Mouse (Mus musculus) heart, postnatal 36 days (tissue): Measurements from ENCODE around the gene Morf4l1. TPM values are rescaled to one million over a fixed set of nuclear protein-coding genes. Genes with fewer than 3 reads are reported as not detected.

Source experiments
- DNase-seq, 2 experiments: peaks; one replicate each; pipeline ENCODE4 v3.0.0; 2021 to 2022
- intact Hi-C: fragments of 180-260 bp; cut with DNase I; formaldehyde crosslinking; loops from one replicate; pipeline ENCODE4 v1.15.1; 2025
- total RNA-seq, 2 experiments: library from RNA; stranded (reverse); gene quantifications; 2 replicates each; pipeline ENCODE4 v1.2.3; 2021

Gene Morf4l1
- 100 to 1,000 TPM; 254 to 268 TPM for total RNA-seq

DNA sequence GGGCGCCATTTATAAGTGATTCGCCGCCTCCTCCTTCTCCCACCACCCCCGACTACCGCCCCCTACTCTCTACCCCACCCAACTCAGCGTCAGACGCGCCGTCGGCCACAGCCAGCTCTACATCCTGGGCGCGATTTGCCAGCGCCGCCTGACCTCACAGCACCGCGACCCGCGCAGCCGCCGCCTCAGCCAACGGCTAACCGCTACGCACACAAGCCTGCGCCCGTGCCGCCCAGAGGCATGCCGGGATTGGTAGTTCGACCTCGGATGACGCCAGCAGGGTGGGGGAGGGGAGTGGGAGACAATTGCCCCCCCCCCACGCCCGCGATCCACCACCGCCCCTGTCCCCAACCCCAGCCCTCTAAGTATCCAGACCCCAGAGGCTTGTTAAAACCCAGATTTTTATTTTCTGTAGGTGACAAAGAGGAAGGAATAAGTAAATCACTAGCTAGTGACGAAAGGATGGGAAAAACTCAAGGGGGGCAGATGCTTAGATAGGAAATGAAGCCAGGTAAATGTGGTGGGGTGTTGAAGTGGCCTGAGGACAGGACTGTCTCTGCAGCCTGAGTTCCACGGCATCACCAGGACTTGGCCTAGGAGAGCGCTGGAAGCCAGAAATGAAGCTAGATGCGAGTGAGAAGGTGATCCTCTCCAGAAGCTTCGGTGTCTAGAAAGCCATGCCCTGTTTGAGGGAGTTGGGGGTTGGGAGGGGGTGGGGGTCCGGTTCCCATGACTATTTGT lies at the start of gene Morf4l1:
Gene Morf4l1, minus strand, starts transcription at position 208 of the 741 bp plus-strand sequence.
- peak; percentile 93 to 94 for DNase-seq
- intact Hi-C loops: loop anchor here (1.0 to 10.0 kb wide), 2 partner anchors 9 to 410 kb away; partner anchors contain the start of gene Tmed3

DNA sequence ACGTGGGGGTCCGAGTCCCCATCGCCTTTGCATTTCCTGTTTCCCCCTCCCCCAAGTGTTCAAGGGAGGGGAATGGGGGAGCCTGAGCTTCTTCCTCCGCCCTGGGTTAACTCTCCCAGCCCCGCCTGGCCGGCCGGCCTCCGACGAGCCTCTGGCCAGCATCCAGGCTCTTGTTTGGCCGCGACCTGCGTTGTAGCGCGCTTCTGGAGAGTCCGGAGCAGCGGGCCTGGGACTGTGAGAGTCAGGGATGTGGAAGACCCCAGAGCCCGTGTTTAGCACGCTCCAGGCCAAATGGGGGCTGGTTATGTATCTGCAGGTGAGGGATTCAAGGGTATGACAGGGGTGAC lies 49.1 kb upstream of the Morf4l1 start:
- intact Hi-C loops: loop anchor here (2.0 kb wide), 3 partner anchors 19 to 37 kb away; no protein-coding TSS in a partner anchor
- peak; percentile 71 to 77 for DNase-seq

DNA sequence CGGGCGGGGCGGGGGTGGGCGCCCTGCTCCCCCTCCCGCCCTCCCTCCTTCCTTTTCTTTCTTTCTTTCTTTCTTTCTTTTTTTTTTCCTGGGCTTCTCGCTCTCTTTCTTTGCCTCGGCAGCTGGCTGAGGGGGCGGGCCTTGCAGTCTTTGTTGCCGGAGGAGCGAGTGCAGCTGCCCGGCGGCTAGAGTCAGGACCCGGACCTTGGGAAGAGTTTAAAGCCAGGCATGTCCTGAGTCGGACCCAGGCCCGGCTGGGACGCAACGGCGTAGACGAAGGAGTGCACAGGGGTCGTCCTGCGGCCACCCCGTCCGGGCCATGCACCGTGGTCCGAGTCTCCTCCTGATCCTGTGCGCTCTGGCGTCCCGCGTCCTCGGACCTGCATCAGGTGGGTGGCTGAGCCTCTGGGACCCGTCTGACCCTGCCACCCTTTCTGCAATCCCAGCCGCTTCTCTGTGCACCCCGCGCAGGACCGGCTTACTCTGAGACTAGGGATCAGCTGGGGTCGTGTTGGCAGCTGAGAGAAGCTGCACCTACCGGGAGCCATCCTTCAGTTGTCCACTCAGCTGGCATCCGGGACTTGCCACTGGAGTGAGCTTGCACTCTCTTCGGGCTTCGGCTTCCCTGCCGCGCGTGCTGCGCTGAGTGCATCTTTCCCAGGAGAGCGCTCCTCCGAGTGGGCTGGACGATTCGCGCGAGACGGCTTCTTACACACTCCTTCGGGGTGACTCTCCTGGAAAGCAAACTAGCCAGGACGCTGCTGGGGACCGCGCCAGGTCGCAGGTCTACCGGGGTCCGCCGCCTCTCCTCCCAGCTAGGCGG lies 48.6 kb upstream of the Morf4l1 start, which contains the start of gene Adamts7:
Gene Adamts7, plus strand, starts transcription at position 144 of the 823 bp plus-strand sequence.
- intact Hi-C loops: loop anchor here (2.0 kb wide), 2 partner anchors 32 to 36 kb away; no protein-coding TSS in a partner anchor
- DNase-seq: peak; percentile 53 to 68

DNA sequence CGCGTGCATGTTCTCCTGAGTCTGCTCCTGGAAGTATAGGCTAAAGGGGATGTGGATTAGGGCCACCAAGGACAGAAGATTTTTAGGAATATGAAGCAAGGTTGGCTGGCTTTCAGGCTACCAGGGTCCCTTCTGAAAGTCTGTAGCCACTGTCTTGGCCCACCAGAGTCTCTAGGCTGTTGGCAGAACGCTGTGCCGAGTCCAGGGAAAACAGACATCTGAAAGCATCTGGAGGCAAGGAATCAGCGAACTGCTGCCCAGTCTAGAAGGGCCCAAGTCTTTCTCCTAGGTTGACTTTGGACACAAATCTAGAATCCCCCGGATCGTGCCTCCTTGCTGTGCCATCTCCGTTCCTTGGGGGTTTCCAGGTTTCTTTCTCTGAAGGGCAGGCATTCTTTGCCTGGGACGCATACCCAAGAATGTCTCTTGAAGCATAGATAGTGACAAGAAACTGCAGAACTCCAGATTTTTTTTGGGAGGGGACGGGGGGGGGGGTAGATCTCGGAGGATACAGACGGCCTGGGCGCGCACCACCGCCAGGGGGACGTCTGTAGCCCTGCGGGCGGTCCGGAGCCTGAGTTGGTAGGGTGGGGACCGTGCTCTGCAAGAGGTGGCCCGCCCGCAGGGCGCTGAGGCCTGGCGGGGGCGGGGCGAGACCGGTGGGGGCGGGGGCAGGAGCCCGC lies 47.8 kb upstream of the Morf4l1 start:
- intact Hi-C loops: loop anchor here (2.0 kb wide), 2 partner anchors 32 to 36 kb away; no protein-coding TSS in a partner anchor
- DNase-seq: peak; percentile 73 to 77

DNA sequence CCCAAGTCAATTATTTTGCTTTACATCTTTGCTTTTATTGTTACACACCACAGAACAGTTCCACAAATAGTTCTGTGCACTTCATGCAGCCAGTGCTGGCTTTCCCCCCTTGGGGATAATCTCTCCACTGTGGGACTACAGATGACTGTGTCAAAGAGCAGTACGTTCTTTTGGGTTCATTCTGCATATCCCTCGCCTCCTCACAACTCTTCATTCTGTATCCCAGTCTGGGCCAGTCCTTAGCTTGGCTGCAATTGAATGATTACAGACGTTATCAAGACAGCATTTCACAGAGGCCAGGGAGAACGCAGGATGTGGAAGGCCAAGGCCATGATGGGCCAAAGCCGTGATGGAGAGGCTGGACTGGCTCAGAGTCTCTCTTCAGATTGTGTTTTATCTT lies 32.3 kb upstream of the Morf4l1 start:
- intact Hi-C loops: no loop called here
- no peak for DNase-seq

DNA sequence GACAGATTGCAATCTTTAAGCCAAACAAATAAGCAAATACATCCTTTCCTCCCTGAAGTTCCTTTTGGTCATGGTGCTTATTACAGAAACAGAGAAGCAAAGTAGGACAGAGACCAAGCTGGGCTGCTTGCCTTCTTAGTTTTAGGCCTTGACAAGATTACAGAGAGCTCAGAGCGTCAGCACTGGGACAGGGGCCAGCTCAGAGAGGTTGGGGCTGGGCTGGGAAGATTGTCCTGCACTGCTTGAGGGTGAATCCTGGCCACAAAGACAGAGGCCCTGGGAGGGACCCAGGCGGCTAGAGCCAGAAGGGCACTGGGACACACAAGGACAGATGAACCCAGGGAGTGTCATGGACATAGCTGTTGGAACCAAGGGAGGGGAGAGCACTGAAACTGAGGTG lies 31.2 kb upstream of the Morf4l1 start:
- DNase-seq: peak; percentile 61 to 65
- intact Hi-C loops: no loop called here

DNA sequence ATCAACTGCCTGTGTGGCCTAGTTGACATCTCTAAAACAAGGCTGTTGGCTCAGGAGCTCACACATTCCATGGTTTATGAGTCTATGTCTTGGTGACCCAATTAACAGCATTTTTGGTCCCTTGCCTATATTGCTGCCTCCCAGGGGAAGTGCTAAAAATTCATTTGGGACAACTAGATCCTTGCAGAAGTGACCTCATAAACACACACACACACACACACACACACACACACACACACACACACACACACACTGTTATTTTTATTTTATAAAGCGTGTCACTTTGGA lies 22.0 kb upstream of the Morf4l1 start:
- no peak for DNase-seq
- intact Hi-C loops: no loop called here

DNA sequence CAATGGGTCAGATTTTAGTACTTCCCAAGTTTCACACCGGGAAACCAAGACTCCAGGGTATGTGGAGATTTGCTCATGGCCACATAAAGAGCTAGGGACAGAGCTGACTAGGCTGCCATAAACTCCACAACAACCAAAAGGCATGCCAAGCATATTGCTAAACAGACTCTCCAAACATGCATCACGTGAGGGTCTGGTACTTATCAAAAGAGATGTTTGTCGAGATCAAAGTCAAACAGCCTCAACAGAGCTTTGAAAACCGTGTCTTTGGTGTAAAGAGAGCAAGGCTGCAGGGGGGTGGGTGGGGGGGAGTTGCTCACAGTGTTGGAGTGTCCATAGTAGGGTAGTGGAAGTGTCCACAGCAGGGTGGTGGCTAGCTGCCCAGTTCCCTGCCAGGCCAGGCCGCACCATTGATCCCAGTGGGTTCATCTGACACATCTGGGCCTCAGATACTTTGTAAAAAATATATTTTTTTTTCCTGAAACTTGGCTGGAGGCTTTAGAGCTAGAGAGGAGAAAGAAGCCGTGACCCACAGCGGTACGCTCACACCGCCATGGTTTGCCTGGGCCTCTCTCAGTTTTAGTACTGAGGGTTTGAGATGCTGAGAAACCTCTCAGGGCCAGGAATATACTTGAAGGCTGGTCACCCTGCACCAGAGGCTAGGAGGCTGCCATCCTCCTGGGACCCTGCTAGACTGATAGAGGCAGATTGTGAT lies 21.5 kb upstream of the Morf4l1 start:
- no peak for DNase-seq
- intact Hi-C loops: no loop called here

DNA sequence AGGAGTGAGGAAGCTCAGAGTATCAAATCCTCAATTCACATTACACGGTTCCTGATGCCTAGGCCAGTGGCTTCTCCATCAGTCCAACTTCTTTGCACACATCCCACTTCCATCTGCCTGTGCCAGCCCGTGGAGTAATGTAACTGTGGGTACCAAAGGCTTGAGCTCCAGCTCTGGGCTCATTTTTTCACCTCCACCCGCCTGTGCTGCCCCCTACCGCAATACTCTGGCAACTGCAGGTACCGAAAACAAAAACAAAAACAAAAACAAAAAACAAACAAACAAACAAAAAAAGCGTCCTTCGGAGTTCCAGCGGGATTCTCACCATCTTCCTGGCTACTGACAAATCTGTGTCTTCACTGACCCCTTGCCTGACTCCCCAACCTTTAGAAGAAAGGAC lies 20.9 kb upstream of the Morf4l1 start:
- intact Hi-C loops: no loop called here
- DNase-seq: no peak

DNA sequence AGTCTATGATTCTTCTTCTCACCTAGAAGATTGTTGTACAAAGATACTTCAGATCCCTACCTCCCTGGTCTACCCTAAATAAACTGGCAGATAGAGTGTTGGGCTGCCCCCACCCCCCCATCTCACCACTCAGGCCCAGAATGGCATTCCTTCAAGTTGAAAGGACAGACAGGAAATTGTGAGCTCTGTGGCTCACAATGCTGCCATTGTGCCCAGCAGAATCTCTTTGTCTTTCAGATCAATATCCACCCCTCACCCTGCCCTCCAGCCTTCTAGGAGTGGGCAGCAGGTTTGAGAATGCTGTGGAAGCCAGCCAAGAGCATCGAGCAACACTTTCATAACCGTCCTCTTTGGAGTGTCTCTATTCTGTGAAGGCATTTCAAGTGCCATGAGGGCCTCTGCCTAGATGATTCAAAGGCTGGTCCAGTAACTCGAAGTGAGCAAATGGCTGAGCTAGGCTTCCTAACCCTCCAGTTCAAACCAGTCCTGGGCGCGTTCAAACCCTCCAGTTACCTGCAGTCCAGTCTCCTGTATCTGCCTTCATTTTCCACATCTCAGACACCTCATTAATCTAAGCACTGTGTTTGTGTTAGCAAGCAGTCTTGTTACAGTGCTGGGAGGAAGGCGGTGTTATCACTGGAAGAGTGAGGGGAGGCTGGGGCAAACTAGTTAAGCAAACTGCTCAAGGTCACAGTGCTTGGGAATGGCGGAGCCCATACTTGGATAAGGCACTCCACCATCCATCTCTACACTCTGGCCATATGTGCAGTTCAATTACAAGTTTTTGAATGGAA lies 19.2 kb upstream of the Morf4l1 start:
- no peak for DNase-seq
- intact Hi-C loops: no loop called here

DNA sequence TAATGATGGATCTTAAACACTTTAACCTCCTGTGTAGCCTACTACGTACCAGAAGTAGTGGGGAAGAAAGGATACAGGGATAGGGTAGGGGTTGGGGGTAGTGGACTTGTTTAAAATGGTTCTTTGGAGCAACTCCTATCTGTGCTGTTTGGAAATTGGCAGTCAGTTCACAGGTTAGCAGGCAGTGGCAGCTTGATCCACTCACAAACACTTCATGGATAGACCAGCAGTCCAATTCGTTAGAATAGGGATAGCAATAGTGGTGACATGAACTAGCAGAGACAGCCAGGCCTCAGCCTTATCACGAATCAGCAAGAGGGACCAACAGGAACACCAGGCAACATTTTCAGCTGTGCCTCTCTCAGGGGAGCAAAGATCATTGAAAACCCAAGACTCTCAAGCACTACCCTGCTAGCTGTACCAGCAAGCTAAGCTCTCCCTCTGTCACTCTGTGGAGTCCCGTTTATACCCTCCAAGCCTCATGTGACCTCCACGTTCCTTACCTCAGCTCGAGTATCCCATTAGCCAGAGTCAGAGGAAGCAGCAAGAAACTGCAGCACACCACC lies 14.1 kb upstream of the Morf4l1 start:
- intact Hi-C loops: loop anchor here (5.0 kb wide), 1 partner anchor 69 kb away; no protein-coding TSS in a partner anchor
- no peak for DNase-seq

DNA sequence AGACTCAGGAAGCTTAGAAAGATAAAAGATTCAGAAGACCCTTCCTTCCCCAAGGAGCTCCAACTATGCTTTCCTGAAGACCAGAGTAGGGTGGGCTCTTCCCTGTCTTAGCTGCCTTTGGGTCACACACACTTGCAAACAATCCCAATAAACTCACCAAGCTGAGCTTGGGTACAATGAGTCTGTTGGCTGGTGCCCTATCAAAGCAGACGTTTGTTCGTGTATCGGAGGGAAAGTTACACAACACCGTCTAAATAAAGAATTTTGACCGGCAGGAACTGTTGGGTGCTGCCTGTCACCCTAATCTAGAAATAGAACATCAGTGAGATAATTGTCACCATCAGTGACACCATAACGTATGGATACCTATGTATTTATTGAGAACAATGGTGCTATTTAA lies 12.6 kb upstream of the Morf4l1 start:
- intact Hi-C loops: loop anchor here (2.0 to 5.0 kb wide), 3 partner anchors 28 to 70 kb away; partner anchors contain the start of gene Adamts7

DNA sequence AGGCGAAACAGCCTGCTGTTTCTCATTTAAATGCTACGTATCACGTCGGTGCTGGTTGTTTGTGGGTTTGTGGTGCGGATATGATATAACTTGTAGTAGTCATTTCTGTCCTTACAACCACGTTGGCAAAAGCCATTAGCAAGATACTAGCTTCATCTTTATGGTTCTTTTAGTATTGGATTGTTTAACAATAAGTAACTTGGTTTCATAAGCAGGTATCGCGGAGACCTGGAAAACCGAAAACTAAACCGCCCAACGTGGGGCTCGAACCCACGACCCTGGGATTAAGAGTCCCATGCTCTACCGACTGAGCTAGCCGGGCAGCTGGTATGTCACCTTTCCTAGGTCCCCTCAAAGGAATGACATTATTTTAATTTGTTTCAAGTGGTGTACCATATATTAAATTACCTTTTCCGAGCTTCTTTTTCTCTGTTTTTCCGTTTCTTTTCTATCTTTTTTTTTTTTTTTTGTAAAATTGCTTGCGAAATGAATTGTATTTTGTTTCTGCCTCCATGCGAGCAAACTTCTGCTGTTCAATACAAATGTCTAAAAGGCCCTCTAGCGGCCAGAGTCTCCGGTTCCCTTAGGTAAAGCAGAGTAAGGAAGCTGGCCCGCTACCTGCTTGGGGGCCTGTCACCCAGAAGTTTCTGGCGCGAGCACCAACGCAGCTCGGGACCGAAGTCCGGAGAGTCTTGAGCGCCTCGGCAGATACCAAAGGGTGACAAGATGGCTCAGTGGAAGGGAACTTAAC lies 11.9 kb upstream of the Morf4l1 start:
- intact Hi-C loops: loop anchor here (2.0 to 5.0 kb wide), 3 partner anchors 28 to 71 kb away; partner anchors contain the start of gene Adamts7
- peak; percentile 83 to 88 for DNase-seq

More for the DNA sequence above, 12.6 kb upstream of the Morf4l1 start:
- DNase-seq: no peak

DNA sequence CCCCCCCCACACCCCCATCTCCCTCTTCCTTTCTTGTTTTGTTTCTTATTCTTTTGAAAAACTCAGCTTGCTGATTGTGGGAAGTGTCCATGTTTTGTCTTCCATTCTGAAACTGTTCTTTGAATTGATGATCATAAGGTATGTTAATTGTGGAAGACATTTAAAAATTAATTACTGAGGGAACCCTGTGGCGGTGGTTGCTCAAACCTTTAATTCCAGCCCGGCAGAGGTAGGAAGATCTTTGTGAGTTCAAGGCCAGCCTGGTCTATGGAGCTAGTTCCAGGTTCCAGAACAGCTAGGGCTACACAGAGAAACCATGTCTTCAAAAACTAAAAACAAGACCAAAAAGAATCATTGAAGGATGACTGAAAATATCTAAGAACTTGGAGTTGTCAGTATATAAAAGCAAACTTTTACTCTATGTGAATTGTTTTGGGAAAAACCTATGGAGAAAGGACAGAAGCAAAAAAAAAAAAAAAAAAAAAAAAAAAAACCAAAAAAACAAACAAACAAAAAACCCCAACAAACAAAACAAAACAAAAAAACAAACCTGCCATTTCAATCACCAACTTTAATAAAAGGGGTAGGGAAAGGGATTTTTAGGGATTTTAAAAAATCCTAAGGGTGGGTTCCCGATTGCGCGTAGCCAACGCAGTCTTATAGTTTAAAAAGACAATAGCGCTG lies 11.0 kb upstream of the Morf4l1 start:
- intact Hi-C loops: loop anchor here (2.0 to 5.0 kb wide), 3 partner anchors 27 to 72 kb away; partner anchors contain the start of gene Adamts7
- DNase-seq: no peak

DNA sequence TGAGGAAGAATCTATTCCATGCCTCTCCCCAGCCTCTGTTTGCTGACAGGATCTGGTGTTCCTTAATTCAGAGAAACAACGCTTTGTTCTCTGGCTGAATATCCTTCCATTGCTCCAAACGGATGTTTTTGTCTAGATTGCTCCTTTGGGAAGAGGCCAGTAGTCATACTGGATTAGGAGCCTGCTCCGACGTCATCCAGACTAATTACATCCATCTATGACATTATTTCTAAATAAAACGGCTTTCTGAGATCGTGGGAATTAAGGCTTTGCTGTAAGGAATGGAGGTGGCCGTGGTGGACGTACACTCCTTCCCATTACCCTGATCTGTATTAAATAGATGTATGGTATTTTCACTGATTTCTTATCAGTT lies 10.3 kb upstream of the Morf4l1 start:
- intact Hi-C loops: loop anchor here (5.0 kb wide), 1 partner anchor 72 kb away; no protein-coding TSS in a partner anchor
- no peak for DNase-seq

DNA sequence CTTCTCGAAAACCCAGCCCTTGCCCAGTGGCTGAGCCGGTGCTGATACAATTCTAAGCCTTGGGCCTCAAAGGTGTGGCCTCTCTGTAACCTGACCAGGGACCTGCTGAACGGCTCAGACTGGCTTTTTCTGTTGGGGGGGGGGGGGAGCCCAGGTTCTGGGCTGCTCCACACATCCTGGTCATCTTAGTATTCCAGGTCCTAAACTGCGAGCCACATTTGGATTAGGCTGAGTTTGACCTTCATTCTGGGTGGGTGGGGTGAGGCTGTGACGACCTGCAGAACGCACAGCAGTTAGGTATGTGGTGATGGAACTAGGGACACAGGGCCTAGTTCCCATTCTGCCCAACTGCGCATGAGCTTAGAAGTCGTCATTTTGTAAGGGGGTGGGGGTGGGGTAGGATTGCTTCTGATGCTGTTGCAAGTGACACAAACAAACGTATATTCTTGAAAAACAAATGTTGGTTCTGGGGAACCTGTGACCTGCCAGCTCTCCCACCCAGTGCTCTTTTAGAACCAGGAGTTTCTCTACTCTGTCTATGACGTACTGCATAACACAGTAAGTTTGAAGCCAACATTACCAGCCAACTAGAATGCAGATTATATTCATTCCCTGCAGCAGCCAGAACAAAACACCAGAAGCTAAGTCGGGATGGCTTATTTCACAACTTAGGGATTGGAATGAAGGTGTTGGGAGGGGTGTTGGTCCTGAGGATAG lies 9.7 kb upstream of the Morf4l1 start:
- intact Hi-C loops: no loop called here
- DNase-seq: no peak

DNA sequence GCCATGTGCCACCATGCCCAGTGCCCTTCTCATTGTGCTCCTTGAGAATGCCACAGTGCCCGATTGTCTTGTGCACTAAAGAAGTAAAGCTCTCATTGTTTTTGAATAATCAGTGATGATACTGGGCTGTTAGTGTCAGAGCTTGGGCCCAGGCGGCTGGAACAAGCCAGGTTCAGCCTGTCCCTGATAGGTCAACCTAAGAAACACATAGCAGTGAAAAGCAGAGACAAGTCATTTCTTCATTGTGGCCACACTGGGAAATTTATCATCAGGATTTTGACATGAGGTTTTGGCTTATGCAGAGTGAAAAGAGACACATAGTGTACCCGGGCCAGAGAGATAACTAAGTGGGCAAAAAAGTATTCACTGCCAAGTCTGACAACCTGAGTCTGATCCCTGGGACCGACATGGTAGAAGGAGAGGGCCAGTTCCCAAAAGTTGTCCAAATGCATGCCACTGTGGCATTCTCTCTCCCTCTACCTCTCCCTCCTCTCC lies 7.7 kb upstream of the Morf4l1 start:
- DNase-seq: no peak
- intact Hi-C loops: no loop called here
